Mouse (Mus musculus): ENCODE data around the gene Gcc2. TPM values are rescaled to one million over a fixed set of nuclear protein-coding genes. Genes with fewer than 3 reads are reported as not detected.

The Gcc2 gene
- total RNA-seq, 2 experiments from 2014 or later, result 75.2 to 81.7 TPM

Other genes with a start within 250 kb of the Gcc2 start
- not detected for gene AW822073, start 30.6 kb upstream of the Gcc2 start, total RNA-seq (2021)
- not detected for gene Duxf3, start 22.8 kb upstream of the Gcc2 start, total RNA-seq (2021)
- not detected for gene Gm4981, start 18.8 kb upstream of the Gcc2 start, total RNA-seq (2021)
- gene Lims1, start 68.0 kb downstream of the Gcc2 start, total RNA-seq (2021), result 10 to 100 TPM; 24.5 to 25.0 TPM
- gene Ranbp2, start 191.4 kb downstream of the Gcc2 start, total RNA-seq (2021), result 10 to 100 TPM; 70.2 to 77.3 TPM
- gene Ccdc138, start 242.5 kb downstream of the Gcc2 start, total RNA-seq (2021), result 1 to 10 TPM; 3.9 to 5.2 TPM